Mouse (Mus musculus) natural killer cell, adult 2 months (primary cell): Measurements from ENCODE around the gene Pfn1.

ENCODE experiments used
- DNase-seq, 2 experiments: peaks; one replicate each; pipeline ENCODE4 v3.0.0; 2022; ENCODE audit warnings: low spot score in 2 of 2

The Pfn1 gene

GRCm38 (mm10) chr11:70638293-70638692 lies 16.2 kb downstream of the Pfn1 start:
- DNase-seq: no peak

GRCm38 (mm10) chr11:70637764-70638163 lies 16.7 kb downstream of the Pfn1 start:
- no peak for DNase-seq

- DNase-seq: no peak
These were observed 18.8 kb downstream of the Pfn1 start for GRCm38 (mm10) chr11:70635601-70636000.

- DNase-seq: no peak
These were observed 24.3 kb downstream of the Pfn1 start for GRCm38 (mm10) chr11:70630129-70630528.

- peak in 1 of 2 experiments; percentile 49 for DNase-seq
These were observed 24.9 kb downstream of the Pfn1 start for GRCm38 (mm10) chr11:70629557-70629956.

GRCm38 (mm10) chr11:70628431-70628830 lies 26.0 kb downstream of the Pfn1 start:
- DNase-seq: no peak

GRCm38 (mm10) chr11:70626877-70627276 lies 27.6 kb downstream of the Pfn1 start:
- no peak for DNase-seq

GRCm38 (mm10) chr11:70625473-70625872 lies 29.0 kb downstream of the Pfn1 start:
- peak; percentile 40 to 64 for DNase-seq

GRCm38 (mm10) chr11:70623053-70623742 lies 31.2 kb downstream of the Pfn1 start:
- DNase-seq: no peak

GRCm38 (mm10) chr11:70621972-70622814 lies 32.3 kb downstream of the Pfn1 start:
- peak; percentile 42 to 43 for DNase-seq

- DNase-seq: peak; percentile 36 to 50
These were observed 35.3 kb downstream of the Pfn1 start, which contains the start of gene Chrne for GRCm38 (mm10) chr11:70619101-70619500. Gene Chrne (minus strand): TSS chr11:70619216.

GRCm38 (mm10) chr11:70615516-70616093 lies 38.8 kb downstream of the Pfn1 start, which contains the start of gene 4930544D05Rik:
Gene 4930544D05Rik (plus strand): TSS chr11:70615848.
- peak; percentile 46 to 62 for DNase-seq

GRCm38 (mm10) chr11:70615074-70615473 lies 39.4 kb downstream of the Pfn1 start:
- peak; percentile 74 to 80 for DNase-seq

GRCm38 (mm10) chr11:70612505-70612904 lies 41.9 kb downstream of the Pfn1 start:
- no peak for DNase-seq

GRCm38 (mm10) chr11:70610752-70611151 lies 43.7 kb downstream of the Pfn1 start:
- DNase-seq: no peak

GRCm38 (mm10) chr11:70608381-70609066 lies 45.9 kb downstream of the Pfn1 start:
- DNase-seq: peak in 1 of 2 experiments; percentile 42

GRCm38 (mm10) chr11:70607611-70608010 lies 46.8 kb downstream of the Pfn1 start:
- DNase-seq: no peak

GRCm38 (mm10) chr11:70606717-70607116 lies 47.7 kb downstream of the Pfn1 start:
- no peak for DNase-seq

GRCm38 (mm10) chr11:70605024-70605566 lies 49.3 kb downstream of the Pfn1 start:
- peak; percentile 57 to 74 for DNase-seq
